Mouse (Mus musculus) testis, adult 2 months (tissue): ENCODE data around the gene Slc35e4.

ENCODE experiments used
- CTCF ChIP-seq: fragments of 200-500 bp; IDR thresholded peaks from 2 replicates; pipeline ENCODE4 v1.5.1; 2012; ENCODE audit warnings: low read depth, mild to moderate bottlenecking, inconsistent platforms, low read length, moderate library complexity; ENCODE audit not compliant: control insufficient read depth, insufficient read depth, insufficient replicate concordance
- POLR2A ChIP-seq: fragments of 200-500 bp; IDR thresholded peaks from 2 replicates; pipeline ENCODE4 v1.6.1; 2012; ENCODE audit warnings: low read depth, mild to moderate bottlenecking, inconsistent platforms, low read length, moderate library complexity; ENCODE audit not compliant: control insufficient read depth

GRCm38 (mm10) chr11:3895933-3896332, 18.5 kb downstream of the Slc35e4 start:
- TF ChIP-seq CTCF: no peak
- no peak for TF ChIP-seq POLR2A
